Mouse (Mus musculus) hindbrain, embryonic 15.5 days (tissue): ENCODE measurements around the gene Tub. TPM values are rescaled to one million over a fixed set of nuclear protein-coding genes. Genes with fewer than 3 reads are reported as not detected.
A peak's percentile ranks its signal among the peaks of the same experiment; 100 is the strongest.

Experiments
- ATAC-seq: fragments of 200-750 bp; cut with Nextera tagmentation; 2 replicates; pipeline ENCODE4 v1.8.0; 2017; ENCODE audit warnings: low read depth, moderate number of reproducible peaks, moderate TSS enrichment; ENCODE audit not compliant: low FRiP score
- H3K27ac ChIP-seq: fragments of 300-500 bp; sonication (generic); replicated peaks from 2 replicates; pipeline ENCODE4 v1.5.1; 2015; ENCODE audit warnings: mild to moderate bottlenecking, inconsistent platforms
- H3K27me3 ChIP-seq: fragments of 300-500 bp; sonication (generic); 2 replicates; pipeline ENCODE4 v1.6.1; 2015; ENCODE audit warnings: control low read depth, inconsistent platforms
- H3K36me3 ChIP-seq: fragments of 300-500 bp; sonication (generic); 2 replicates; pipeline ENCODE4 v1.6.1; 2015; ENCODE audit warnings: control low read depth, inconsistent platforms
- H3K4me1 ChIP-seq: fragments of 300-500 bp; sonication (generic); replicated peaks from 2 replicates; pipeline ENCODE4 v1.6.1; 2015; ENCODE audit warnings: control low read depth, inconsistent platforms
- H3K4me2 ChIP-seq: fragments of 300-500 bp; sonication (generic); 2 replicates; pipeline ENCODE4 v1.6.1; 2015; ENCODE audit warnings: moderate library complexity, mild to moderate bottlenecking, inconsistent platforms
- H3K4me3 ChIP-seq: fragments of 300-500 bp; sonication (generic); 2 replicates; pipeline ENCODE4 v1.5.1; 2015; ENCODE audit warnings: mild to moderate bottlenecking, inconsistent platforms
- H3K9ac ChIP-seq: fragments of 300-500 bp; sonication (generic); 2 replicates; pipeline ENCODE4 v1.6.1; 2015; ENCODE audit warnings: inconsistent platforms
- H3K9me3 ChIP-seq: fragments of 300-500 bp; sonication (generic); 2 replicates; pipeline ENCODE4 v1.6.1; 2016; ENCODE audit warnings: control low read depth, inconsistent platforms
- WGBS: fragments of 180-500 bp; shearing (Covaris S2); methylation state at CpG from one replicate; pipeline ENCODE4 v1.1.7; 2015; 5-methylcytosine and 5-hydroxymethylcytosine counted together
- polyA plus RNA-seq: library from polyadenylated mRNA; unstranded; fragments of >200 nt; fragmentation: Nextera tagmentation; extraction: Ambion mirVana; gene quantifications from 2 replicates; pipeline ENCODE4 v1.2.1, GENCODE M21; 2015

Tub gene
- polyA plus RNA-seq, 1 experiment from 2014 or later, result 51.4 TPM

GRCm38 (mm10) chr7:108993230-108993629 lies 43.1 kb downstream of the Tub start:
- Histone ChIP-seq H3K4me3 (no peak overlapping the region), H3K4me1 (no peaks in the 10 kb centered on the region), H3K27me3 (no peaks in the 10 kb centered on the region), H3K4me2 (no peak overlapping the region), H3K9ac (no peak overlapping the region), H3K9me3 (no peaks in the 10 kb centered on the region), H3K36me3 (no peaks in the 10 kb centered on the region), H3K27ac (no peak overlapping the region)
- no peak for ATAC-seq
- 72% methylated on average over 7 of the region's 7 CpGs for WGBS

DNA sequence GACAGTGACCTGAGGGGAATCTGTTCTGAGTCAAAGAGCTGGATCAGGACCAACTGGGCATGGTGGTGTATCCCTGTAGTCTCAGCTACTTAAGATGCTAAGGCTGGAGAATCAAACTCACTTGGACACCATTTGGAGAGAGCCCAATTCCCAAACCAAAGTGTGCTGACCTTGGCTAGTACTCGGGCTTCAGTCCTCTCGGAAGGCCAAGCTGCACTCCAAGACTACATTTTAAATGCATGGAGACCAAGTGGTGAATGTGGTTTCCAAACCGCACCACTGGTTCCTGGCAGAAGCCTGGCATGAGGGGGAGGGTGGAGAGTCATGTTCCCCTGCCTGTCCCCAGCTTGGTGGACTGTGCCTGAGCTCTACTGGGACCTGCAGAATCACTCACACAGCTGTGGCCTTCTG lies 43.7 kb downstream of the Tub start:
- Histone ChIP-seq H3K27ac (no peak overlapping the region), H3K9ac (no peak overlapping the region), H3K27me3 (no peaks in the 10 kb centered on the region), H3K4me2 (no peak overlapping the region), H3K9me3 (no peaks in the 10 kb centered on the region), H3K4me1 (no peaks in the 10 kb centered on the region), H3K36me3 (no peaks in the 10 kb centered on the region), H3K4me3 (no peak overlapping the region)
- no peak for ATAC-seq
- 68% methylated on average over 3 of the region's 3 CpGs for WGBS

- WGBS, result 58% methylated on average over 6 of the region's 6 CpGs
- Histone ChIP-seq H3K36me3 (no peaks in the 10 kb centered on the region), H3K4me1 (no peaks in the 10 kb centered on the region), H3K27me3 (no peaks in the 10 kb centered on the region), H3K9ac (no peak overlapping the region), H3K4me2 (no peak overlapping the region), H3K27ac (no peak overlapping the region), H3K4me3 (no peak overlapping the region), H3K9me3 (no peaks in the 10 kb centered on the region)
- ATAC-seq, result no peak
Measured at GRCm38 (mm10) chr7:108996156-108996555, 46.0 kb downstream of the Tub start.

DNA sequence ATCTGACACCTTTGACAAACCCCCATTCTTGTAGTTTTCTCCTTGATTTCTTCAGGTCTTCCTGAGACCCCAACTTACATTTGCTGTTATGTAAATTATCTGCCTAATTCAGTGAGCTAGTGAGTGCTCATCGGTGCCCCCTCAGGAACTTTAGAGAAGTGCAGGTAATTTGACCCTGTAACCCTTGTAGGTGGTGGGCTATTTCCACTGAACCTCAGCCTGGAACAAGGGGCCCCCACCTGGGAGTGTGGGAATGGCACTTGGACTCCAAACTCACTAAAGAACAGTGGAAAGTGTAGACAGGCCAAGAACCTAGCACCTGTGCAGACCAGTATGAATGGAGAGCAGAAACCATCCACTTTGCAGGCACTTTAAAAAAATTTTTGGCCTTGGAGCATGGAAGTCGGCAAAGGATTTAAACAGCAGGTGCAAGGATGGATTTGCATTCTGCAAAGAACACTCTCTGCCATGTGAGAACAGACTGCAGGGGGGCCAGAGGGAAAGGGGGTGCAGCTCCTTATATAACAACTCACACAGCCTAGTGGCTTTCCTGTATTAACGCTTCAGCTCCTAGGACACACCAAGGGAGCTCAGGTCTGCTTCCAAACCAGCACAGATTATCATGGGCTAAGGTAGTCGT lies 50.3 kb downstream of the Tub start:
- no peaks in the 10 kb centered on the region for H3K4me1 ChIP-seq
- no peaks in the 10 kb centered on the region for H3K36me3 ChIP-seq
- no peaks in the 10 kb centered on the region for H3K9me3 ChIP-seq
- no peak overlapping the region for H3K27ac ChIP-seq
- H3K27me3 ChIP-seq, result no peaks in the 10 kb centered on the region
- no peak overlapping the region for H3K9ac ChIP-seq
- ATAC-seq, result no peak
- no peak overlapping the region for H3K4me3 ChIP-seq
- H3K4me2 ChIP-seq, result no peak overlapping the region
- WGBS, result 49% methylated on average over 4 of the region's 4 CpGs

DNA sequence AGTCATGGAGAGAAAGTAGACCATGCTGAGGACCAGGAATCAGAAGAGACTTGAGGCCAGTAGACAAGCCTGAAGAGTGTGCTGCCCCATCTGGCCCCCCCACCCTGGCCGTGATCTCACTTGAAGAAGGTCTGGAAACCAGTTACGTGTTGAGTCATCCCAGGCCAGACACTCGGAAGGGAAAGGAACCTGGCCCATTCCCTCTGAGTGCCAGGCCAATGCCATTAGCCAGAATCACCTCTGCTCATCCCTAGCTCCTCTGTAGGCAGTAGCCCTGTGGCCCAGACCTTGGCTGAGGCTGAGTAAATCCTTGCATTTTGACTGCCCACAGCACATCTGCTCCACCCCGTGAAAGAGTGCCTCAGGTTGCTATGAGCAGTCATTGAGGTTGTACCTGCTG lies 51.8 kb downstream of the Tub start:
- ATAC-seq, result no peak
- Histone ChIP-seq H3K9ac (no peak overlapping the region), H3K4me2 (no peak overlapping the region), H3K9me3 (no peaks in the 10 kb centered on the region), H3K27ac (no peak overlapping the region), H3K36me3 (no peaks in the 10 kb centered on the region), H3K4me1 (no peaks in the 10 kb centered on the region), H3K4me3 (no peak overlapping the region), H3K27me3 (no peaks in the 10 kb centered on the region)
- 84% methylated on average over 4 of the region's 4 CpGs for WGBS

DNA sequence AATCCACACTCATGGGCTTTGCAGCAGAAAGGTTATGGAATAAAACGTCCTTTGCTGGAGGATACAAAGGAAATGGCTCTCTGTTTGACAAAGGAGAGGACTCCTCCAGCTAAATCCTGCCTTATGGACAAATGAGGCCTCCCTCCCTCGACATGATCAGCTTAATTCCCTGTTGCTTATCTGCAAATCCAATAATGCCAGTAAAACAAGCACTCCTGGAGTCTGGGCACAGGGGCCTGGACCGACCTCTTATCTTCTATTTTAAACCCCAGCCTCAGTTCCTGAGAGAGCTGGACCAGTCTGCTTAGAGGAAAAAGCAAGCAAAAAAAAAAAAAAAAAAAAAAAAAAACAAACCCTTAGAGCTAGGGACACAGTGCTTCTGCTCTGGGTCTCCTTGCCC lies 53.5 kb downstream of the Tub start:
- WGBS, result 44% methylated on average over 3 of the region's 3 CpGs
- no peaks in the 10 kb centered on the region for H3K36me3 ChIP-seq
- H3K4me1 ChIP-seq, result no peaks in the 10 kb centered on the region
- ATAC-seq, result no peak
- no peak overlapping the region for H3K4me3 ChIP-seq
- H3K9me3 ChIP-seq, result no peaks in the 10 kb centered on the region
- no peak overlapping the region for H3K9ac ChIP-seq
- no peak overlapping the region for H3K27ac ChIP-seq
- H3K27me3 ChIP-seq, result no peaks in the 10 kb centered on the region
- no peak overlapping the region for H3K4me2 ChIP-seq

DNA sequence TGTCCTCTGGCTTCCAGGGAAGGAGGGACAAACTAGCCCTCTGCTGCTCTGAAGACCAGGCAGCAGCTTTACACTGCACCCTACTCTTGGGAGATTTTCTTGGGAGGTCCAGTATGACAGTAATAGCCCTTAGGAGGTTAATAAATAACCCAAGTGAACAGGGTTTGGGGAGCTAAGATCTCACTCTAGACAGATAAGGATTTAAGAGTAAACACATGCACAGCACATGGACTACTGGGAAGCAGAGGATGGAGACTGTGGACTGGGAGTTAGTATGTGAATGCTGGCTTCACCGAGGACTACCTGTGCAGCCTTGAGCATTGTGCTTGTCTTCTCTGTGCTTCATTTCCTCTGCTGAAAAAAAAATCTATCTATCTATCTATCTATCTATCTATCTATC lies 59.1 kb downstream of the Tub start:
- ATAC-seq, result no peak
- Histone ChIP-seq H3K4me3 (no peak overlapping the region), H3K9me3 (no peaks in the 10 kb centered on the region), H3K4me1 (peaks cover 38% of the 10 kb centered on the region), H3K27ac (no peak overlapping the region), H3K27me3 (no peaks in the 10 kb centered on the region), H3K9ac (no peak overlapping the region), H3K4me2 (no peak overlapping the region), H3K36me3 (no peaks in the 10 kb centered on the region)
- 90% methylated on average over 1 of the region's 1 CpGs for WGBS

DNA sequence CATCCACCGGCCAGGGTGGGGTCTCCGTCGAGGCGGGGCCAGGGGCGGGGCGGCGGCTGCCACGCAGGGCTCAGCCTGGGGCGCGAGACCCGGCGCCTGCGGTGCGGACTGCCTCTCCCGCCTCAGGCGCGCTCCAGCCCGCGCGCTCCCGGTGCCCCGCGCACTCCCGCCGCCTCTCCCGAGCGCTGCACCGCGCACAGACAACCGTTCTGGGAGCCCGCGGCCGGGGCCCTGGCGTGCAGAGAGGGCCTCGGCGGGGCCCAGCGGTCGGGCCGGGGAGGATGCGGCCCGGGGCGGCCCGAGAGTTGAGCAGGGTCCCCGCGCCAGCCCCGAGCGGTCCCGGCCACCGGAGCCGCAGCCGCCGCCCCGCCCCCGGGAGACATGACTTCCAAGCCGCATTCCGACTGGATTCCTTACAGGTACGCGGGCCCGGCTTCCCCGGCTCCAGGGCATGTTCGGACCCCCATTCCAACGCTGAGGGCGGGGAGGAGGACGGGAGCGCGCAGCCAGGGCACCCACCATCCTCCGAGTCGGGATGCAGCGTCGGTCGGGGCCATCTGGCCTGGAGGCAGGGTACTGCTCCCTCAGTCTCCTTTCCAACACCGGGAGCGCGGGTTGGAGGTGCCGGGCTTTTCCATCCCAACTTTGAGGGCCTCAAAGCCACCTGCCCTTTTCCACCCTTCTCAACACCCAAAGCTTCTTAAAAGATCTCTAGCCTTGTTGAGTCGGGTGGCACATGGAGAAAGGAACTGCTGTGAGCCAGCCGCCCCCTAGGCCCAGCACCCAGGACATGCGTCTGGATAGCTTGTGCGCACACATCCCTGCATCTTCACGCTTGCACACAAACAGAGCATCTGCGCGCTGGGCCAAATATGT lies 60.8 kb downstream of the Tub start:
- peak; percentile 79 for ATAC-seq
- Histone ChIP-seq H3K9ac (peak overlapping the region; percentile 86), H3K4me3 (peak overlapping the region; percentile 76), H3K27ac (peak overlapping the region; percentile 91), H3K27me3 (no peaks in the 10 kb centered on the region), H3K36me3 (no peaks in the 10 kb centered on the region), H3K4me1 (peaks cover 48% of the 10 kb centered on the region), H3K9me3 (no peaks in the 10 kb centered on the region), H3K4me2 (peak overlapping the region; percentile 88)
- WGBS, result under 1% methylated on average over 44 of the region's 82 CpGs

DNA sequence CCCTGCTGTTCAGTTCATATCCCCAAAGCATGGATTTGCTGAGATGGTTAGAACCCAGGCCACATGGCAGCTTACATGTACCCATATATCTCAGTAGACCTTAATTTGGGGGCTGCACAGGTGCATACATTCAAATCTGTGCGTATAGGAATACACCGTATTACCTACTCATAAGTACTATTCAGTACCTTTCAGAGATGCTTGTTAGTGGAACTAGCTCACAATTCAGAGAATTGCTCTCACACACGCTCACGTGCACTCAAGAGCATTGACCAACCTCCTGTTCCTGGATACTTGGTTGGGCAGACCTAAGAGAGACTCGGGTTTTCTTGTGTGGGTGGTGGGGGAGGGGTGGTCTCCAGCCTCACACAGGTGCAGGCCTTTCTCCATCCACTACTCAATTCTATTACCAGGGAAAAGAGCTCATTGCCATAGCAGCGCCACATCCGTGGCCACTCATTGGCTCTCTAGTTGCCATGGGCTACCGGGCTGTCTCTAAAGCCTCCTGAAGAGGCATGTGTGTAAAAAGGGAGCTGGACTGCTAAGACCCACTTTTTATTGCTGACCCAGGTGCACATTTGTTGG lies 61.5 kb downstream of the Tub start:
- 23% methylated on average over 8 of the region's 8 CpGs for WGBS
- peak overlapping the region; percentile 88 for H3K4me2 ChIP-seq
- peak; percentile 71 for ATAC-seq
- no peaks in the 10 kb centered on the region for H3K36me3 ChIP-seq
- peaks cover 56% of the 10 kb centered on the region for H3K4me1 ChIP-seq
- no peaks in the 10 kb centered on the region for H3K9me3 ChIP-seq
- H3K9ac ChIP-seq, result peak overlapping the region; percentile 86
- peak overlapping the region; percentile 91 for H3K27ac ChIP-seq
- peak overlapping the region; percentile 76 for H3K4me3 ChIP-seq
- H3K27me3 ChIP-seq, result no peaks in the 10 kb centered on the region

DNA sequence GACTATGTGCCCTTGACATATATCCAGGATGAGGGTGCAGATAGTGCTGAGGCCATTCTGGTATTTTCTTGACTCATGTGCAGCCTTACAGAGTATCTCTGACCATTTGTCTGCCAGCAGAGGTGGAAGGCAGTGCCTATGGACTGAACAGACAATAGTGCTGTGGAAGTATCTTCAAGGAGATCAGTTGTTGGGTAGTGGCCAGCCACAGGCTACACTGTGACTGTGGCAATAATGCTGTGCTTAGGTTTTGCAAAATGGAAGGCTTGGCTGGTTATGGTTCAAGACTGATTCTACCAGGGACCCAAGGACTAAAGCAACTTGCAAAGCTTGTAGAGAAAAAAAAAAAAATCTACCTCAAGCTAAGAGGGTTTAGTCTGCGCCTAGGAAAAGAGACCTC lies 62.4 kb downstream of the Tub start:
- Histone ChIP-seq H3K4me2 (peak overlapping the region; percentile 88), H3K27me3 (no peaks in the 10 kb centered on the region), H3K4me3 (peak overlapping the region; percentile 76), H3K27ac (peak overlapping the region; percentile 91), H3K9ac (0 out of 2 replicates have a peak overlapping the region, but pooled peaks have one; percentile 5), H3K36me3 (no peaks in the 10 kb centered on the region), H3K9me3 (no peaks in the 10 kb centered on the region), H3K4me1 (peaks cover 61% of the 10 kb centered on the region)
- no peak for ATAC-seq
- 76% methylated on average over 1 of the region's 1 CpGs for WGBS

GRCm38 (mm10) chr7:109012998-109013625 lies 63.0 kb downstream of the Tub start:
- Histone ChIP-seq H3K9ac (peak overlapping the region; percentile 5; the same call in 1 of the 2 replicates), H3K4me2 (peak overlapping the region; percentile 88), H3K36me3 (no peaks in the 10 kb centered on the region), H3K4me1 (peaks cover 61% of the 10 kb centered on the region), H3K9me3 (no peaks in the 10 kb centered on the region), H3K4me3 (peak overlapping the region; percentile 14), H3K27ac (peak overlapping the region; percentile 41), H3K27me3 (no peaks in the 10 kb centered on the region)
- ATAC-seq, result no peak
- WGBS, result 27% methylated on average over 4 of the region's 4 CpGs

DNA sequence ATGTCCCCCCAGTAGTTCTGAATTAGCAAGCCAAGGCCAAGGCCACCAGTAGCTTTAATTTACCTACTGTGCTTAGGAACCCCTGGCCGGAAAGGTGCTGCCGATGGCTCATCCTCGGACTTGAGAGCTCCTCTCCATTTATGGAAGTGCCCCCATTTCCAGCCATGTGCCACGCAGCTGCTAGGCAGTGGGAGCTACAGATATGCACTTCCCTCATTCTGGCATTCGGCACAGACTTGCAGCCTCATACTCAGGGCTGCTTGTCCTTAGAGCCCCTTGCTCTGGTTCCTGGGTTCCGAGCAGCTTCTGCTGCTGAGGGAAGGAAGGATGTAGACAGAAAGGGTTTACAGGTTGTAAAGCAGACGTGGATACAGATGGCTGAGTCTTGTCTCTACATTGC lies 64.7 kb downstream of the Tub start:
- Histone ChIP-seq H3K27ac (no peak overlapping the region), H3K27me3 (no peaks in the 10 kb centered on the region), H3K4me3 (no peak overlapping the region), H3K4me1 (peaks cover 60% of the 10 kb centered on the region), H3K36me3 (no peaks in the 10 kb centered on the region), H3K9ac (no peak overlapping the region), H3K4me2 (no peak overlapping the region), H3K9me3 (no peaks in the 10 kb centered on the region)
- 78% methylated on average over 7 of the region's 7 CpGs for WGBS
- no peak for ATAC-seq
